Mouse (Mus musculus): ENCODE data around the gene Lpar3. TPM values are rescaled to one million over a fixed set of nuclear protein-coding genes. Genes with fewer than 3 reads are reported as not detected.
A peak's percentile ranks its signal among the peaks of the same experiment; 100 is the strongest.
"Not testable (repeated sequence)": the region's sequence is repeated elsewhere in the genome, so short reads cannot be mapped to it uniquely, and the experiment has no call there.

Gene Lpar3
- polyA plus RNA-seq, 2 experiments: 0.02 to 0.06 TPM

DNA sequence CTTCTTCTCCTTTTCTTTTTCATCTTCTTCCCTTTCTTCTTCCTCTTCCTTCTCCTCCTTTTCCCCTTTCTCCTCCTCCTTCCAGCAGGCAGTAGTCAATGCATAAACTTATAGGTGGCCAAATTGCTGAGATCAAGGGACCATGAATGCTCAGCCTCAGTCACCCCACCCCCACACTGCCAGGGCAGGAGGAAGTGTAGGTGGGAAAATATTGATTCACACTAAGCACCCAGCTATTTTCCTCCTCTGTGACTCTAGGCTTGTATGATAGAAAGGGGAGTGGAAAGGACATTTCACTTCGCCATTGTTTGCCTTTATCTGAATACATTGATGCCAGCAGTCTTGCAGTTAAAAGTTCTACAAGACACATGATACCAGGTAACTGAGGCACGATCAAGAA is 13.3 kb upstream of the Lpar3 start:
- Histone ChIP-seq H3K9ac (replicated peaks) (no peak overlapping the region), H3K4me2 (ENCODE audit: low read depth) (no peak overlapping the region), H3K27ac (no peak overlapping the region), H3K9me3 (ENCODE audit: control insufficient read depth, low read length) (no peaks in the 10 kb centered on the region), H3K4me3 (ENCODE audit: insufficient read depth in 1 of 2, low read depth in 2 of 2, low read length in 2 of 2) (no peak overlapping the region), H3K27me3 (ENCODE audit: control insufficient read depth, insufficient read depth, low read length) (no peaks in the 10 kb centered on the region; the same call in 1 of the 2 replicates), H3K36me3 (replicated peaks; ENCODE audit: control insufficient read depth, insufficient read depth, low read depth) (no peaks in the 10 kb centered on the region), H3K4me1 (replicated peaks; ENCODE audit: control insufficient read depth in 2 of 2, insufficient read depth in 2 of 2, low read length in 1 of 2) (no peaks in the 10 kb centered on the region)
- DNase-seq (ENCODE audit: low read depth in 3 of 3, low spot score in 3 of 3) (no peak), ATAC-seq (ENCODE audit: insufficient read depth) (no peak)
- TF ChIP-seq CTCF (IDR thresholded peaks at IDR 0.05; ENCODE audit: low read depth) (no peak), EP300 (IDR thresholded peaks at IDR 0.05; ENCODE audit: low read depth) (no peak)
- WGBS (ENCODE audit: insufficient replicate concordance): 52% methylated on average over 2 of the region's 2 CpGs

DNA sequence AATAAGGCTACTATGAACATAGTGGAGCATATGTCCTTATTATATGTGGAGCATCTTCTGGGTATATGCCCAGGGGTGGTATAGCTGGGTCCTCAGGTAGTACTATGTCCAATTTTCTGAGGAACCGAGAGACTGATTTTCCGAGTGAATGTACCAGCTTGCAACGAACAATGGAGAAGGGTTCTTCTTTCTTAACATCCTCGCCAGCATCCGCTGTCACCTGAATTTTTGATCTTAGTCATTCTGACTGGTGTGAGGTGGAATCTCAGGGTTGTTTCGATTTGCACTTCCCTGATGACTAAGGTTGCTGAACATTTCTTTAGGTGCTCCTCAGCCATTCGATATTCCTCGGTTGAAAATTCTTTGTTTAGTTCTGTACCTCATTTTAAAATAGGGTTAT is 11.0 kb upstream of the Lpar3 start:
- 72% methylated on average over 8 of the region's 8 CpGs for WGBS (ENCODE audit: insufficient replicate concordance)
- ATAC-seq (ENCODE audit: insufficient read depth); H3K27ac ChIP-seq; H3K27me3 ChIP-seq (ENCODE audit: control insufficient read depth, insufficient read depth, low read length); H3K9ac ChIP-seq (replicated peaks); DNase-seq (ENCODE audit: low read depth in 3 of 3, low spot score in 3 of 3); H3K4me1 ChIP-seq (replicated peaks; ENCODE audit: control insufficient read depth in 2 of 2, insufficient read depth in 2 of 2, low read length in 1 of 2); H3K4me2 ChIP-seq (ENCODE audit: low read depth); H3K4me3 ChIP-seq (ENCODE audit: insufficient read depth in 1 of 2, low read depth in 2 of 2, low read length in 2 of 2); H3K36me3 ChIP-seq (replicated peaks; ENCODE audit: control insufficient read depth, insufficient read depth, low read depth); H3K9me3 ChIP-seq (ENCODE audit: control insufficient read depth, low read length): not testable (repeated sequence)

DNA sequence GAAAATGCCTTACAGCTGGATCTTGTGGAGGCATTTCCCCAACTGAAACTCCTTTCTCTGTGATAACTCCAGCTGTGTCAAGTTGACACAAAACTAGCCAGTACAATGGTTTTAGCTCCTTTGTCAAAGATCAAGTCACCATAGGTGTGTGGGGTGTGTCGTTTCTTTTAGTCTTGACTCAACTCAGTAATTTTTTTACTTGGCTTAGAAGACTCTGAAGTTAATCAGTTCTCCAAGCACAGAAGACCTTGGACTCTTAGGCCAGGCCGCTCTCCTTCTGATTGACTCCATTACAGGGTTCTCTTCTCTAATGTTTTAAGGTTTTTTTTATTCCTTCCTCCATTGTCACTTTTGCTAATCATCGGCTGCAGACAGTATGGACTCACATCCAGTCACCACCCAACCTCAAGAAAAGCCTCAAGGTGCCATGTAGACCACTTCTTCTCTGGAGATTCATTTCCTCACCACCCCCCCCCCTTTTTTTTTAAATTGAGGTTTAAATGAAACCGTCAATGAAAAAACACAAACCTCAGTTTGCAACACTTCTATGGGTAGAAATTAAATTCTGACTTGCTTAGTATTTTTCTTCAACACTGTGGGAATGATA is 9.5 kb upstream of the Lpar3 start:
- no peaks in the 10 kb centered on the region for H3K36me3 ChIP-seq (replicated peaks; ENCODE audit: control insufficient read depth, insufficient read depth, low read depth)
- no peaks in the 10 kb centered on the region for H3K27me3 ChIP-seq (ENCODE audit: control insufficient read depth, insufficient read depth, low read length)
- no peak for ATAC-seq (ENCODE audit: insufficient read depth)
- no peak overlapping the region for H3K4me2 ChIP-seq (ENCODE audit: low read depth)
- no peak overlapping the region for H3K4me3 ChIP-seq (ENCODE audit: insufficient read depth in 1 of 2, low read depth in 2 of 2, low read length in 2 of 2)
- no peak overlapping the region for H3K27ac ChIP-seq
- WGBS (ENCODE audit: insufficient replicate concordance): 57% methylated on average over 4 of the region's 4 CpGs
- no peak for DNase-seq (ENCODE audit: low read depth in 3 of 3, low spot score in 3 of 3)
- no peak for TF ChIP-seq EP300 (IDR thresholded peaks at IDR 0.05; ENCODE audit: low read depth)
- TF ChIP-seq CTCF (IDR thresholded peaks at IDR 0.05; ENCODE audit: low read depth): no peak
- H3K9ac ChIP-seq (replicated peaks): no peak overlapping the region
- H3K4me1 ChIP-seq (replicated peaks; ENCODE audit: control insufficient read depth in 2 of 2, insufficient read depth in 2 of 2, low read length in 1 of 2): no peaks in the 10 kb centered on the region
- no peaks in the 10 kb centered on the region for H3K9me3 ChIP-seq (ENCODE audit: control insufficient read depth, low read length)

GRCm38 (mm10) chr3:146211964-146212363 is 8.8 kb upstream of the Lpar3 start:
- Histone ChIP-seq H3K36me3 (replicated peaks; ENCODE audit: control insufficient read depth, insufficient read depth, low read depth) (no peaks in the 10 kb centered on the region), H3K9me3 (ENCODE audit: control insufficient read depth, low read length) (no peaks in the 10 kb centered on the region), H3K4me3 (ENCODE audit: insufficient read depth in 1 of 2, low read depth in 2 of 2, low read length in 2 of 2) (no peak overlapping the region), H3K4me1 (replicated peaks; ENCODE audit: control insufficient read depth in 2 of 2, insufficient read depth in 2 of 2, low read length in 1 of 2) (no peaks in the 10 kb centered on the region), H3K9ac (replicated peaks) (no peak overlapping the region), H3K27me3 (ENCODE audit: control insufficient read depth, insufficient read depth, low read length) (no peaks in the 10 kb centered on the region), H3K27ac (no peak overlapping the region), H3K4me2 (ENCODE audit: low read depth) (no peak overlapping the region)
- TF ChIP-seq EP300 (IDR thresholded peaks at IDR 0.05; ENCODE audit: low read depth): no peak
- TF ChIP-seq CTCF (IDR thresholded peaks at IDR 0.05; ENCODE audit: low read depth): no peak
- DNase-seq (ENCODE audit: low read depth in 3 of 3, low spot score in 3 of 3) (no peak), ATAC-seq (ENCODE audit: insufficient read depth) (no peak)
- 54% methylated on average over 2 of the region's 2 CpGs for WGBS (ENCODE audit: insufficient replicate concordance)

- H3K27me3 ChIP-seq (ENCODE audit: control insufficient read depth, insufficient read depth, low read length): no peaks in the 10 kb centered on the region
- no peak overlapping the region for H3K4me3 ChIP-seq (ENCODE audit: insufficient read depth in 1 of 2, low read depth in 2 of 2, low read length in 2 of 2)
- no peak for DNase-seq (ENCODE audit: low read depth in 3 of 3, low spot score in 3 of 3)
- no peak overlapping the region for H3K9ac ChIP-seq (replicated peaks)
- no peaks in the 10 kb centered on the region for H3K36me3 ChIP-seq (replicated peaks; ENCODE audit: control insufficient read depth, insufficient read depth, low read depth)
- no peak for ATAC-seq (ENCODE audit: insufficient read depth)
- no peaks in the 10 kb centered on the region for H3K4me1 ChIP-seq (replicated peaks; ENCODE audit: control insufficient read depth in 2 of 2, insufficient read depth in 2 of 2, low read length in 1 of 2)
- H3K4me2 ChIP-seq (ENCODE audit: low read depth): peak overlapping the region; percentile 19
- H3K27ac ChIP-seq: no peak overlapping the region
- 37% methylated on average over 5 of the region's 5 CpGs for WGBS (ENCODE audit: insufficient replicate concordance)
- no peaks in the 10 kb centered on the region for H3K9me3 ChIP-seq (ENCODE audit: control insufficient read depth, low read length)
- no peak for TF ChIP-seq EP300 (IDR thresholded peaks at IDR 0.05; ENCODE audit: low read depth)
These were observed 7.4 kb upstream of the Lpar3 start for GRCm38 (mm10) chr3:146213336-146213735.

Data from liver, embryonic 14.5 days (tissue).